Mouse (Mus musculus) frontal cortex, postnatal 14 days (tissue): ENCODE results near the gene Aldob.

Experiments used
- DNase-seq, 2 experiments: peaks; one replicate each; pipeline ENCODE4 v3.0.0; 2022; ENCODE audit warnings: low spot score in 2 of 2

Gene Aldob

DNA sequence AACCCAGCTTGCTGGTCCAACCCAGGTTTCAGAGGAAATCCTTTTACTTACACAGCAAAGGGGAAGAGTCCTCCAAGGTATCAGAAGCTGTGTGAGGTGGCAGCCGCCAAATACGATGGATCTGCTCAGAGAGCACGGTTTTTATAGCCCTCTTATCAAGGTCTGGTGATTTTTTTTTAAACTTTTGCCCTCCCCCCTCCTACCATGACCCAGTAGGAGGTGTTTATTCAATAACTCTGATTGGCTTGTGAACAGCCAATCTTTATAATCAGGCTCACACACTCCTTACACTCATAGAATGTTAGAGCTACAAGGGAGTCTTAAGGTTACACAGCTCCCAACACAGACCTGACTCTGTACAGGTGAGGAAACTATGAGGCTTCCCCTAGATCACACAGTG lies at the start of gene Aldob:
Gene Aldob, minus strand, starts transcription at position 164 of the 400 bp plus-strand sequence.
- no peak for DNase-seq

GRCm38 (mm10) chr4:49597183-49598100 lies 48.1 kb upstream of the Aldob start, which contains the start of gene Tmem246:
Tmem246 (minus strand) TSS chr4:49597876.
- peak; percentile 52 to 55 for DNase-seq

DNA sequence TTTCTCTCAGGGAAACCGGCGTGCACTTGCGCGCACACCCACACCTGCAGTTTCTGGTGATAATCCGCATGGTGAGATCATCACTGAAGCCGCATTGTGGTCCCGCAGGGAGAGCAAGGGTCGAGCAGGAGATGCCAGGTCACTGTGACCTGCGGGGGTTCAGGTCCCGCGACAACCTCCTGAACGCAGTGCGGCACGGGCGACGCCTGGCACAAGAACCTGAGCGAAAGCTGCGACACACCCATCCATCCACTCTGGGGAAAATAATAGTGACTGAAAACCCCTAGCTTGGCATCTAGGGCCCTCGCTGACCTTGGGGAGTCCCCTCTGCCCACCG lies 47.5 kb upstream of the Aldob start:
- no peak for DNase-seq

- DNase-seq, result no peak
These were observed 40.8 kb upstream of the Aldob start for GRCm38 (mm10) chr4:49590152-49590551.

GRCm38 (mm10) chr4:49586811-49587210 lies 37.5 kb upstream of the Aldob start:
- DNase-seq, result no peak

GRCm38 (mm10) chr4:49585524-49586101 lies 36.3 kb upstream of the Aldob start:
- no peak for DNase-seq

DNA sequence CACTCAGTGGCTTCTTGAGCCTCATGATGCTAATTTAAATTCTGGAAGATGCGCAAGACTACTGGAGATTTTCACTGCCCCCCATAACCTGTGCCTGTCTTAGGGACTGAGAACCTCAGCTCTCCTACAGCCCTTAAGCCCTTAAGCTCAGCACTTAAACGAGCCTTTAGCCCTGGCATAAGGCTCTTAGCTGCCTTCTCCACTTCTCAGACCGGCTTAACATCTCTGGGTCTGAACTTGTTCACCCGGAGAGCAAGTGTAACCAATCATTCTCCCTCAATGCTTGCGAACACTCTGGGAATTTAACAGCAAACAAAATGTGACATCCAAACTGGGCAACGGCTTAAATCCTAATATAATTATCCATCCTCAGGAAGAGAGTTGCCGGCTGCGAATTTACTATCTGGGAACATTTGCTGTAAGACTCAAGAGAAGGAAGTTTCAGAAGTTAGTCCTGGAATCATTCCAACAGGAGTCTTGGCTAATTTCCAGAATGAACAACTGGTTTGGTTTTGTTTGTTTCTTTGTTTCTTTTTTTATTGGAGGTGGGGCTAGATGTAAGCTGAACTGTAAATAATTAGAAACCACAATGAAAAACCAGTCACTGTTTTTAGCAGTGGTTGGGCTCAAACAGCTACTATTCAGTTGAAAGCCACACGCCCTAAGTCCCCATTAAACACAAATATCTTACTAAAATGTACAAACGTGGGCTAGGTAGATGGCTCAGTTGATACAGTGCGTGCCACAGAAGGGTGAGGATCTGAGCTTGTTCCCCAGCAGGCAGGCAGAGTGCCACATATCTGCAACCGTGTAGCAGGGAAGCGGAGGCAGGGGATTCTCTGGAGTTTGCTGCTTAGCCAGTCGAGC lies 34.9 kb upstream of the Aldob start:
- no peak for DNase-seq

DNA sequence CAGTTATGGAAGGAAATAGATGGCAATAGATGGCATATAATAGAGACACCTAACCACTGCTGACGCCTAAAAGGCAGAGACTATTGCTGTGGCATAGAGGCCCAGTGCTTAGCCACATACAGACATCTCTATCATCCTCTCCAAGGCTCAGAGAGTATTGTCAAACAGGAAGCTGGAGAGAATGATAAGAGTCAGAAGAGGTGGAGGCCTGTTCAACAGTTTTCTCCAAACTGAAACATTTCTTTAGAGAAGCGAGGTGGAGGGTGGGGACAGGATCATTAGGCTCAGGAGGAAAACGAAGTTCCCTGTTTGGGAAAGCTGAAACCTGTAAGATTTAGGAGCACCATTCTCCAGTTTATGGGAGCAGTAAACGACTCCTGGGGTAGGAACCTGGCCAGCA lies 31.9 kb upstream of the Aldob start:
- no peak for DNase-seq

DNA sequence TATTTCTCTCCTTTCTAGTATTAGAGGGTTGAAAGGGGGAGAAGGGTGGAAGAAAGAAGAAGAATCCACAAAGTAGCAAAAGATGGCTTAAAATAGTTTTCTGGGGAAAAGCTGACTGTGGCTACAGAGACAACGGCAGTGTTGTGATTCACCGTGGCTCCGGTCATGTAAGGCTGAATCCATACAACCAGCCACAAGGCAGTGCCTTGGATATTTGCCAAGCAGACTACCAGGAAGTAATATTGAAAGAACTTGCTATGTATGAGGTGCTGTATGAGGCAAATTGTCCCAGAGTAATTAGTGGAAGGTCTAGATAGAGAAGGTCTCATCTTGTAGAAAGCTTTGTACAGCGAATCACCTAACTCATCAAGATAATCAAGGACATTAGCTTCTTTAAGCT lies 22.8 kb upstream of the Aldob start:
- DNase-seq, result no peak

GRCm38 (mm10) chr4:49567613-49568012 lies 18.3 kb upstream of the Aldob start:
- DNase-seq, result peak in 1 of 2 experiments; percentile 61

DNA sequence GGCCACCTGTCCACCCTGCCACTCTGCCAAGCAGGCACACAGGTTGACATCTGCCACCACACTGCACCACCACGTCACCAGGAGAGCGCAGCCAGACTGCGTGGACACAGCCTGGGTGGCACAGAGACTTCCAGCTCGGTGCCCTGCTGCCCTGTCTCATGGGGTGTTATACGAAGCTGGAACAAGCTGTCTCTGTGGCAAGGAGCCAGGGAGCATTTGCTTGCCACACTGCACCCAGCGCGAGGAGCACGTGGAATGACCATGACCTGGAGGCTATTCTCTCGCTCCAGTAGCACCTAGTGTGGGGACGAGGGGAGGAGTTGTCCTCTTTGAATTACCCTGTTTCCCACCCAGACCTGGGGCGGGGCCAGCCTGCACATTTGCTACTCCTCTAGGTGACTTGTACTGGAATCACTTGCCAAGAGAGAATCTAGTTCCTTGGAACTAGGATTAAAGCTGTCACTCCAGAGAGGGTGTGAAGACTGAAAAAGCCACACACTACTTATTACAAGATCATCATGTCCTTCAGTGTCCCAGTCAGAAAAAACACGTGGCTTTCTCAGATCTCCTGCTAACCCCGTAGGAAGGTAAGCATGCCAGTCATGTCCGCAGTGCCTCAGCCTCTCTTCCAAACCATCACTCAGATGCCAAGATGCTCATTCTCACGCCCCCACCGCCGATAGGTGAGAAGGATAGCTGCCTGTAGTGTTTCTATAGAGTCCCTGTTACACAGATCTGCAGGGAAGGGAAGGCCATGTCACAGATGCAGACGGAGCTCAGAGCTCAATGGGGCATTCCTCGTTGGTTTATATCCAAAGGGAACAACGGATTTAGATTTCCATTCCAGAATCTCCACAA lies 10.8 kb upstream of the Aldob start:
- DNase-seq, result peak; percentile 13 to 20

DNA sequence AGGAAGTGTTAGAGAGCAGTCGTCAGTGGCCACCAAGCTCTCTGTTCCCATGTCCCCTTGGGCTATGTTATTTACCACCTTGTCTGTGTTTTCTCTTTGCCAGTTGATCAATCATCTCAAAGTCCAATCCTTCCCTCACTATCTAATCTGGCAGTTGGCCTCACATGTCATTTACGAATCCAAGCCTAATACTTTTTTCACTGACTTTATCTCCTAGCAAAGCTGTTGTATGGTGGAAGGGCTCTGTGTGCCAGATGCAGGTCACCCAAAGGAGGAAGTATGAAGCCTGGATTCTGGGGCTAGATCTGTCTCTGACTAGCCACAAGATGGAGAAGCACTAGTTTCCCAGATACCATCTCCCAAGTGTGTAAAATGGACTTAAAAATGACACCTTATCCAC lies 8.8 kb upstream of the Aldob start:
- DNase-seq, result no peak

GRCm38 (mm10) chr4:49557375-49557774 lies 8.0 kb upstream of the Aldob start:
- no peak for DNase-seq

DNA sequence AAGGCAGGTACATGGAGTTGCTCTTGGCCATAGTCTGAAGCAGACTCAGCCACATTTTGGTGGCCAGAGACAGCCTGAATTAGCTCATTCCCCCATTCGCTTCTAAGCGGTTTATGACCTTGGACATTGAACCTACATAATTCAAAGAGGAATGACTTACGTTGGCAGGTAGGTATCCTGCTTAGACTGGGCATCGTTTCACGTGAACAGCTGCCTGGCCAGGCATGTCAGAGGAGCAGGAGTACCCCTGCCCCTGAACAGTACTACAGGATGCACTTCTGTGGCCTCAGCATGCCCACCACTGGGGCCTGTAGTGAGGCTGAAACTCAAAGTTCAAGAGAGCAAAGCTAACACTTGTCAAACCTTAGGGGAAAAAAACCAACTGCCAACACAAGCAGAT lies 4.0 kb upstream of the Aldob start:
- DNase-seq, result no peak

DNA sequence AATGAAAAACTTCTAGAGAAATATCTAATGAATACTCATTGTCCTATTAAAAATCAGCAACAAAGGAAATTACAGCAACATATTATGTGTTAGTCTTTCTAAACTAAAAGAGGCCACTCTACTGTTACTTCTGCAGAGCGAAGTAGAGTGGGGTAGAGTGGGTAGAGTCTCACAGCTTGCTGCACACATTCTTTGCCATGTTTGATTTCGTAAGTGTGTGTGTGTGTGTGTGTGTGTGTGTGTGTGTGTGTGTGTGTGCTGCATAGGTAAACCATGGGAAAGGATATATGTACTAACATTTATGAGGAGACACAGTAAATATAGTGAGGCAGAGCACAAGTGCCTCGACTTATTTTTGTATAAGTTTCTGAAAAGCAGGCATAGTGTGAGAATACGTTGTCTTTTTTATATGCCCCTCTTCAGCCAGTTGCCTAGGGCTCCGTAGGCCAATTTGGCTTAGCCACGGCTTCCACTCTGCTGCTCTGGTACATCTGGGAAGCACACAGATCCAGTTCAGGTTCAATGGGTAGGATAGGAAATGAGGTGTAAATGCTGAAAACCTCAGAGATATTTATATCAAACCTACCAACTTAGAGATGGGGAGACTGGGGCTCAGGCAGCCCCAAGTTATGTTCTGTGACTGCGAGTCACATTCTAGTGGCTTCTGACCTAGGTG lies 1.7 kb downstream of the Aldob start:
- no peak for DNase-seq

DNA sequence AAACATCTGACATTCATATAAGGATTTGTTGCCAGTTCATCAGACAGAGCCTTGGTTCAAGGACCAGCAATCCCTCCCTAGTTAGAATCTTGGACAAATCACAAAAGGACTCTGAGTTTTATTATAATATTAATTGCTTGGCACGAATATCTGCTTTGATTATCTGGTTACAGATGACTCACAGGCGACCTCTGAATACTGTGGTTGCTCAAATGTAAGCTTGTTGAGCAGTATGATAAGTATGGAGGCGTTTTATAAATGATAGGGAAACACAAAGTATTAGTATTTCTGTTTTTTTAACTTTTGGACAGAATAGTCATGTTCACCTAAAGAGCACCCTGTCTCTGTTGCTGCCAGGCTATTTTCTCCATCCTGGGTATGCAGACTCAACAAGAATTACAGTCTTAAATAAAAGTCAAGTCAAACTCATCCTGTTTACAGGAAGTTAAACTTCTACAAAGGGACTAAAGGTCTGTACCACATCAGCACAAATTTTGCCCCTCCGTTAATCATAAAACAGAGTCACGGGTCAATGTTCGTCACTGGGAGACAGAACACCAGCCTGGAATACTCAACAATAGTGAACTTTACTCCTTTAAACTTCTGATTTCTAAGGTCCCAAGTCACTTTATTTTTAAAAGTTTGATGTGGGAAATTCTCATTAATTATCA lies 2.3 kb downstream of the Aldob start:
- DNase-seq, result no peak

- DNase-seq, result no peak
These were observed 3.3 kb downstream of the Aldob start for GRCm38 (mm10) chr4:49546026-49546425.

- no peak for DNase-seq
These were observed 8.4 kb downstream of the Aldob start for GRCm38 (mm10) chr4:49540966-49541365.

DNA sequence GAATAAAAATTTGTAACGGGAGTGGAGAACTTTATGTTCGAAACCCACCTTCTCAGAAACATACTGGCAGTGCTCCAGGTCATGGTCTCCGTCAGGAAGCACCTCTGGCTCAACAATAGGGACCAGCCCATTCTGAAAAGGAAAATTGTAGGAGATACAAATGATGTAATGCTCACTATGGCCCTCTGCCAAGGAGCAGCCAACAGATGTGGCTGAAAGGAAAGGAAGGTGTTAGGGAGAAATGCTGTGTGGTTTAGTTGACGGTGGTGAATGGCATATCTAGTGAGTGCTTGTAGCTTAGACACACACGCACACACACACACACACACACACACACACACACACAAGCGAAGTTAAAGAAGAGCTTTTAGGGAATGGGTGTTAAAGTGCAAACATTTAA lies 9.7 kb downstream of the Aldob start:
- DNase-seq, result no peak

DNA sequence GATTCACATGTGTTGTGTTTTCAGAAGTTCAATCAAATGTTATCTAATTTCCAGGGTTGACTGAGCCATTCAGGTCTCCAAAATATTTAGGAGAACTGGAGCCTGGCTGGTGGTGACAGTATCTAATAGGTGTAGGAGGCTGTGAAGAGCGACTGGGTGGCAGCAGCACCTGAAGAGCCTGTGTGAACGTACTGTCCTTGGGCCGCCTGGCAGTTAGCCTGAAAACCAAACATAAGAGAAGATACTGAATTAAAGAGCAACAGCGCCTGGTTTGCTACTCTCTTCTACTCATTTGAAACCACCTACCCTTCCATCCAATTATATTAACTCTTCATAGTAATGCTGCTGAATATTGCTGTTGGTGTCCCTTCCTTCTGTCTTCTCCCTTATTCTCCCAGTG lies 12.7 kb downstream of the Aldob start:
- DNase-seq, result no peak
